Mouse (Mus musculus): ENCODE measurements around the gene Cd2bp2. TPM values are rescaled to one million over a fixed set of nuclear protein-coding genes. Genes with fewer than 3 reads are reported as not detected.
"Not testable (repeated sequence)": the region's sequence is repeated elsewhere in the genome, so short reads cannot be mapped to it uniquely, and the experiment has no call there.

Gene Cd2bp2
- total RNA-seq, 4 experiments from 2014 or later = 61.9 to 89.2 (median 70.0) TPM

GRCm38 (mm10) chr7:127188305-127189276 is 7.3 kb downstream of the Cd2bp2 start:
- no peak for DNase-seq

GRCm38 (mm10) chr7:127187351-127187750 is 8.5 kb downstream of the Cd2bp2 start:
- DNase-seq = no peak

- DNase-seq = no peak
These were observed 10.2 kb downstream of the Cd2bp2 start for GRCm38 (mm10) chr7:127185601-127186000.

GRCm38 (mm10) chr7:127184720-127185119 is 11.1 kb downstream of the Cd2bp2 start:
- no peak for DNase-seq

GRCm38 (mm10) chr7:127183828-127184227 is 12.0 kb downstream of the Cd2bp2 start:
- DNase-seq = no peak

GRCm38 (mm10) chr7:127183345-127183744 is 12.5 kb downstream of the Cd2bp2 start:
- DNase-seq = no peak

GRCm38 (mm10) chr7:127181724-127182123 is 14.1 kb downstream of the Cd2bp2 start:
- DNase-seq = not testable (repeated sequence)

- DNase-seq = no peak
These were observed 15.1 kb downstream of the Cd2bp2 start for GRCm38 (mm10) chr7:127180783-127181182.

GRCm38 (mm10) chr7:127176937-127177336 is 18.9 kb downstream of the Cd2bp2 start:
- no peak for DNase-seq

- DNase-seq = no peak
These were observed 29.3 kb downstream of the Cd2bp2 start for GRCm38 (mm10) chr7:127166501-127166900.

- DNase-seq = no peak
These were observed 30.0 kb downstream of the Cd2bp2 start for GRCm38 (mm10) chr7:127165607-127166493.

GRCm38 (mm10) chr7:127164002-127164401 is 31.8 kb downstream of the Cd2bp2 start:
- no peak for DNase-seq

- no peak for DNase-seq
These were observed 33.3 kb downstream of the Cd2bp2 start for GRCm38 (mm10) chr7:127162546-127162945.

GRCm38 (mm10) chr7:127157548-127157947 is 38.3 kb downstream of the Cd2bp2 start:
- DNase-seq = no peak

GRCm38 (mm10) chr7:127153477-127153876 is 42.4 kb downstream of the Cd2bp2 start:
- peak; percentile 21 for DNase-seq

GRCm38 (mm10) chr7:127152464-127152863 is 43.4 kb downstream of the Cd2bp2 start:
- no peak for DNase-seq

- DNase-seq = no peak
These were observed 47.9 kb downstream of the Cd2bp2 start for GRCm38 (mm10) chr7:127147901-127148300.

GRCm38 (mm10) chr7:127146267-127146603 is 49.6 kb downstream of the Cd2bp2 start:
- no peak for DNase-seq

GRCm38 (mm10) chr7:127145387-127146266 is 50.2 kb downstream of the Cd2bp2 start:
- DNase-seq = no peak

- no peak for DNase-seq
These were observed 51.4 kb downstream of the Cd2bp2 start for GRCm38 (mm10) chr7:127144412-127144811.

- DNase-seq = no peak
These were observed 53.2 kb downstream of the Cd2bp2 start for GRCm38 (mm10) chr7:127142666-127143065.

GRCm38 (mm10) chr7:127142214-127142613 is 53.6 kb downstream of the Cd2bp2 start:
- DNase-seq = no peak
